Mouse (Mus musculus) left cerebral cortex, adult 9 months (tissue): ENCODE measurements around the gene Pnlip.

Source experiments
- DNase-seq, 2 experiments: peaks; one replicate each; pipeline ENCODE4 v3.0.0; 2022; ENCODE audit warnings: low spot score in 2 of 2

Gene Pnlip

GRCm38 (mm10) chr19:58726551-58726950, 74.3 kb downstream of the Pnlip start:
- DNase-seq: no peak

- DNase-seq: no peak
Measured at GRCm38 (mm10) chr19:58727756-58728155, 75.5 kb downstream of the Pnlip start.

- DNase-seq: peak in 1 of 2 experiments; percentile 2
Measured at GRCm38 (mm10) chr19:58728445-58729031, 76.2 kb downstream of the Pnlip start, which contains the start of gene Pnliprp1. Gene Pnliprp1, plus strand, starts transcription at chr19:58728887.
